Mouse (Mus musculus) lung, adult 2 months (tissue): ENCODE results near the gene Magi1.

Source experiments
- CTCF ChIP-seq: fragments of 200-500 bp; IDR thresholded peaks from 2 replicates; pipeline ENCODE4 v1.5.1; 2011; ENCODE audit warnings: mild to moderate bottlenecking, low read length, control low read depth; ENCODE audit not compliant: insufficient read depth
- POLR2A ChIP-seq: fragments of 200-500 bp; IDR thresholded peaks from 2 replicates; pipeline ENCODE4 v1.6.1; 2011; ENCODE audit warnings: low read depth, mild to moderate bottlenecking, control low read depth, low read length, borderline replicate concordance; ENCODE audit errors: extremely low read depth

DNA sequence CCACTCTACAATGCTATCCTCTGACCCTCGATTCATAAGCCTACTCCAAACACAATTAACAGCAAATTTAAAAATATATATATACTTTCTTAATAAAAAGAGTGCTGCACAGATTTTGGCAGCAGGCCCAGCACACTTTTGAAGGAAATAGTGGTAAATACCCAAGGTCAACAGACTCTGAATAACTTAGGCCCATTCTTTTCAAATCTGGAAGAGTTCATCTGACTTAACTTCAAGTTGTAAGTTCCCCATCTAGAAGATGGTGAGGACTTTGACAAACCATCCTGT is 137.6 kb downstream of the Magi1 start:
- TF ChIP-seq POLR2A = no peak
- TF ChIP-seq CTCF = no peak
